Mouse (Mus musculus): Measurements from ENCODE around the gene Usf1. TPM values are rescaled to one million over a fixed set of nuclear protein-coding genes. Genes with fewer than 3 reads are reported as not detected.

The Usf1 gene
- polyA plus RNA-seq, 1 experiment from 2014 or later = 72.9 TPM

GRCm38 (mm10) chr1:171387099-171387498 is 24.0 kb upstream of the Usf1 start:
- no peak overlapping the region for H3K4me2 ChIP-seq
- H3K9ac ChIP-seq = no peak overlapping the region
- H3K4me3 ChIP-seq = no peak overlapping the region
- no peak overlapping the region for H3K27ac ChIP-seq
- WGBS = 18% methylated on average over 6 of the region's 6 CpGs
- no peaks in the 10 kb centered on the region for H3K9me3 ChIP-seq
- H3K36me3 ChIP-seq = no peaks in the 10 kb centered on the region
- ATAC-seq (ENCODE audit: borderline replicate concordance, extremely low read depth, low FRiP score, low TSS enrichment) = no peak
- H3K4me1 ChIP-seq = no peaks in the 10 kb centered on the region
- no peaks in the 10 kb centered on the region for H3K27me3 ChIP-seq

GRCm38 (mm10) chr1:171388376-171389102 is 22.6 kb upstream of the Usf1 start, which contains the start of gene Arhgap30:
Gene Arhgap30 (plus strand): TSS chr1:171388954.
- 72% methylated on average over 15 of the region's 15 CpGs for WGBS
- Histone ChIP-seq H3K4me1 (no peaks in the 10 kb centered on the region), H3K4me3 (0 out of 2 replicates have a peak within 1 kb of the TSS, but pooled peaks have one; percentile 12), H3K27ac (no peak within 1 kb of the TSS; the same call in 1 of the 2 replicates), H3K27me3 (no peaks in the 10 kb centered on the region), H3K36me3 (no peaks in the 10 kb centered on the region), H3K9me3 (no peaks in the 10 kb centered on the region), H3K4me2 (no peak within 1 kb of the TSS), H3K9ac (no peak within 1 kb of the TSS)
- 0 out of 2 replicates have a peak, but pooled peaks have one; percentile 11 for ATAC-seq (ENCODE audit: borderline replicate concordance, extremely low read depth, low FRiP score, low TSS enrichment)

GRCm38 (mm10) chr1:171390101-171390500 is 21.0 kb upstream of the Usf1 start:
- no peaks in the 10 kb centered on the region for H3K27me3 ChIP-seq
- H3K4me2 ChIP-seq = no peak overlapping the region
- no peak for ATAC-seq (ENCODE audit: borderline replicate concordance, extremely low read depth, low FRiP score, low TSS enrichment)
- H3K27ac ChIP-seq = no peak overlapping the region
- no peak overlapping the region for H3K9ac ChIP-seq
- 61% methylated on average over 4 of the region's 4 CpGs for WGBS
- H3K4me3 ChIP-seq = no peak overlapping the region
- no peaks in the 10 kb centered on the region for H3K9me3 ChIP-seq
- no peaks in the 10 kb centered on the region for H3K4me1 ChIP-seq
- no peaks in the 10 kb centered on the region for H3K36me3 ChIP-seq

GRCm38 (mm10) chr1:171401821-171402220 is 9.3 kb upstream of the Usf1 start:
- Histone ChIP-seq H3K4me2 (no peak overlapping the region), H3K9ac (no peak overlapping the region)
- 73% methylated on average over 4 of the region's 4 CpGs for WGBS

GRCm38 (mm10) chr1:171402991-171403390 is 8.1 kb upstream of the Usf1 start:
- no peak for ATAC-seq (ENCODE audit: borderline replicate concordance, extremely low read depth, low FRiP score, low TSS enrichment)
- Histone ChIP-seq H3K36me3 (no peaks in the 10 kb centered on the region), H3K27ac (no peak overlapping the region), H3K9me3 (no peaks in the 10 kb centered on the region), H3K4me2 (no peak overlapping the region), H3K4me1 (no peaks in the 10 kb centered on the region), H3K9ac (no peak overlapping the region), H3K27me3 (0 out of 2 replicates have a peak, but pooled peaks cover 4% of the 10 kb centered on the region), H3K4me3 (no peak overlapping the region)
- WGBS = 81% methylated on average over 9 of the region's 9 CpGs

More at GRCm38 (mm10) chr1:171401821-171402220, 9.3 kb upstream of the Usf1 start:
- H3K27ac ChIP-seq = no peak overlapping the region
- no peak for ATAC-seq (ENCODE audit: borderline replicate concordance, extremely low read depth, low FRiP score, low TSS enrichment)
- no peak overlapping the region for H3K4me3 ChIP-seq
- H3K27me3 ChIP-seq = no peaks in the 10 kb centered on the region
- H3K4me1 ChIP-seq = no peaks in the 10 kb centered on the region
- no peaks in the 10 kb centered on the region for H3K9me3 ChIP-seq
- H3K36me3 ChIP-seq = no peaks in the 10 kb centered on the region

GRCm38 (mm10) chr1:171407263-171407662 is 3.9 kb upstream of the Usf1 start:
- WGBS = 74% methylated on average over 5 of the region's 5 CpGs

GRCm38 (mm10) chr1:171410231-171410630 is 882 bp upstream of the Usf1 start:
- Histone ChIP-seq H3K9ac (no peak overlapping the region), H3K4me3 (peak overlapping the region; percentile 77; the same call in 1 of the 2 replicates), H3K4me1 (peaks cover 16% of the 10 kb centered on the region), H3K27me3 (peaks cover 21% of the 10 kb centered on the region; the same call in 1 of the 2 replicates), H3K9me3 (no peaks in the 10 kb centered on the region), H3K36me3 (peaks cover 2% of the 10 kb centered on the region), H3K27ac (no peak overlapping the region), H3K4me2 (no peak overlapping the region)
- WGBS = 82% methylated on average over 1 of the region's 1 CpGs
- ATAC-seq (ENCODE audit: borderline replicate concordance, extremely low read depth, low FRiP score, low TSS enrichment) = no peak

More at GRCm38 (mm10) chr1:171407263-171407662, 3.9 kb upstream of the Usf1 start:
- Histone ChIP-seq H3K27ac (no peak overlapping the region), H3K9me3 (no peaks in the 10 kb centered on the region), H3K4me2 (no peak overlapping the region), H3K27me3 (peaks cover 21% of the 10 kb centered on the region; the same call in 1 of the 2 replicates), H3K4me1 (peaks cover under 1% of the 10 kb centered on the region; the same call in 1 of the 2 replicates), H3K4me3 (no peak overlapping the region), H3K36me3 (no peaks in the 10 kb centered on the region), H3K9ac (no peak overlapping the region)
- no peak for ATAC-seq (ENCODE audit: borderline replicate concordance, extremely low read depth, low FRiP score, low TSS enrichment)

- Histone ChIP-seq H3K9ac (peak overlapping the region; percentile 95), H3K4me2 (peak overlapping the region; percentile 60), H3K9me3 (no peaks in the 10 kb centered on the region), H3K4me3 (peak overlapping the region; percentile 77), H3K27ac (peak overlapping the region; percentile 94), H3K4me1 (peaks cover 16% of the 10 kb centered on the region), H3K36me3 (peaks cover 15% of the 10 kb centered on the region), H3K27me3 (peaks cover 21% of the 10 kb centered on the region; the same call in 1 of the 2 replicates)
- peak; percentile 68 for ATAC-seq (ENCODE audit: borderline replicate concordance, extremely low read depth, low FRiP score, low TSS enrichment)
- WGBS = 0% methylated on average over 32 of the region's 39 CpGs
These were observed 404 bp downstream of the Usf1 start for GRCm38 (mm10) chr1:171411492-171411941.

GRCm38 (mm10) chr1:171412001-171412441 is 908 bp downstream of the Usf1 start:
- H3K4me1 ChIP-seq = peaks cover 16% of the 10 kb centered on the region
- under 1% methylated on average over 20 of the region's 20 CpGs for WGBS
- ATAC-seq (ENCODE audit: borderline replicate concordance, extremely low read depth, low FRiP score, low TSS enrichment) = peak; percentile 48; the same call in 1 of the 2 replicates

GRCm38 (mm10) chr1:171412446-171412845 is 1.3 kb downstream of the Usf1 start:
- 59% methylated on average over 3 of the region's 3 CpGs for WGBS
- Histone ChIP-seq H3K27ac (peak overlapping the region; percentile 94), H3K27me3 (peaks cover 21% of the 10 kb centered on the region; the same call in 1 of the 2 replicates), H3K9me3 (no peaks in the 10 kb centered on the region), H3K4me3 (peak overlapping the region; percentile 77), H3K4me1 (peaks cover 16% of the 10 kb centered on the region), H3K9ac (peak overlapping the region; percentile 95), H3K4me2 (peak overlapping the region; percentile 60), H3K36me3 (peaks cover 24% of the 10 kb centered on the region)
- no peak for ATAC-seq (ENCODE audit: borderline replicate concordance, extremely low read depth, low FRiP score, low TSS enrichment)

More at GRCm38 (mm10) chr1:171412001-171412441, 908 bp downstream of the Usf1 start:
- H3K36me3 ChIP-seq = peaks cover 20% of the 10 kb centered on the region
- H3K4me2 ChIP-seq = peak overlapping the region; percentile 60
- H3K4me3 ChIP-seq = peak overlapping the region; percentile 77
- H3K9me3 ChIP-seq = no peaks in the 10 kb centered on the region
- peak overlapping the region; percentile 94 for H3K27ac ChIP-seq
- peaks cover 21% of the 10 kb centered on the region; the same call in 1 of the 2 replicates for H3K27me3 ChIP-seq
- peak overlapping the region; percentile 95 for H3K9ac ChIP-seq

- Histone ChIP-seq H3K9me3 (no peaks in the 10 kb centered on the region), H3K4me3 (no peak overlapping the region), H3K36me3 (peaks cover 34% of the 10 kb centered on the region), H3K4me2 (no peak overlapping the region), H3K27me3 (peaks cover 14% of the 10 kb centered on the region; the same call in 1 of the 2 replicates), H3K27ac (no peak overlapping the region), H3K4me1 (peaks cover 16% of the 10 kb centered on the region), H3K9ac (no peak overlapping the region)
- ATAC-seq (ENCODE audit: borderline replicate concordance, extremely low read depth, low FRiP score, low TSS enrichment) = no peak
- 75% methylated on average over 8 of the region's 8 CpGs for WGBS
These were observed 2.5 kb downstream of the Usf1 start for GRCm38 (mm10) chr1:171413608-171414007.

- no peaks in the 10 kb centered on the region for H3K9me3 ChIP-seq
- no peak within 1 kb of the TSS for H3K4me3 ChIP-seq
- ATAC-seq (ENCODE audit: borderline replicate concordance, extremely low read depth, low FRiP score, low TSS enrichment) = no peak
- no peak within 1 kb of the TSS for H3K9ac ChIP-seq
- WGBS = 64% methylated on average over 5 of the region's 5 CpGs
- H3K27me3 ChIP-seq = no peaks in the 10 kb centered on the region
- peak within 1 kb of the TSS; percentile 77 for H3K27ac ChIP-seq
- no peak within 1 kb of the TSS for H3K4me2 ChIP-seq
- peaks cover 49% of the 10 kb centered on the region for H3K36me3 ChIP-seq
- H3K4me1 ChIP-seq = peaks cover 18% of the 10 kb centered on the region
These were observed 7.5 kb downstream of the Usf1 start, which contains the start of gene Tstd1 for GRCm38 (mm10) chr1:171418660-171419059. Gene Tstd1 (plus strand): TSS chr1:171418872.

Measured in lung, embryonic 15.5 days (tissue).